Mouse (Mus musculus) kidney, postnatal 0 days (tissue): ENCODE measurements around the gene Hdc. TPM values are rescaled to one million over a fixed set of nuclear protein-coding genes. Genes with fewer than 3 reads are reported as not detected.

Source experiments
- ATAC-seq: fragments of 200-750 bp; cut with Nextera tagmentation; replicated peaks from 2 replicates; pipeline ENCODE4 v1.8.0; 2017; ENCODE audit warnings: low read depth, moderate number of reproducible peaks, moderate TSS enrichment, moderate library complexity; ENCODE audit not compliant: low FRiP score
- DNase-seq: peaks from one replicate; pipeline ENCODE4 v3.0.0-alpha.2; 2016; ENCODE audit warnings: low spot score
- H3K27ac ChIP-seq: fragments of 300-500 bp; sonication (generic); 2 replicates; pipeline ENCODE4 v1.5.1; 2014; ENCODE audit warnings: mild to moderate bottlenecking
- H3K27me3 ChIP-seq: fragments of 300-500 bp; sonication (generic); 2 replicates; pipeline ENCODE4 v1.6.1; 2014; ENCODE audit warnings: low read length, mixed read lengths; ENCODE audit not compliant: insufficient read depth
- H3K36me3 ChIP-seq: fragments of 300-500 bp; sonication (generic); 2 replicates; pipeline ENCODE4 v1.6.1; 2014; ENCODE audit warnings: low read length, mixed read lengths; ENCODE audit not compliant: insufficient read depth
- H3K4me1 ChIP-seq: fragments of 300-500 bp; sonication (generic); replicated peaks from 2 replicates; pipeline ENCODE4 v1.6.1; 2014; ENCODE audit warnings: antibody characterized with exemption, low read length, mixed read lengths; ENCODE audit not compliant: insufficient read depth
- H3K4me2 ChIP-seq: fragments of 300-500 bp; sonication (generic); 2 replicates; pipeline ENCODE4 v1.6.1; 2014; ENCODE audit warnings: mild to moderate bottlenecking, low read length, moderate library complexity, mixed read lengths
- H3K4me3 ChIP-seq: fragments of 300-500 bp; sonication (generic); replicated peaks from 2 replicates; pipeline ENCODE4 v1.5.1; 2014; ENCODE audit warnings: low read depth, low read length
- H3K9ac ChIP-seq: fragments of 300-500 bp; sonication (generic); 2 replicates; pipeline ENCODE4 v1.6.1; 2014; ENCODE audit warnings: low read depth, low read length
- H3K9me3 ChIP-seq: fragments of 300-500 bp; sonication (generic); replicated peaks from 2 replicates; pipeline ENCODE4 v1.6.1; 2016; ENCODE audit warnings: low read length, inconsistent platforms, mixed read lengths
- CTCF ChIP-seq: IDR thresholded peaks from 2 replicates; pipeline ENCODE4 v1.5.1; 2016; ENCODE audit warnings: antibody characterized with exemption, low read depth, mild to moderate bottlenecking, moderate library complexity
- WGBS: fragments of 180-500 bp; shearing (Covaris S2); extraction: QIAGEN DNeasy Blood & Tissue Kit; methylation state at CpG from one replicate; pipeline ENCODE4 v1.1.7; 2014; 5-methylcytosine and 5-hydroxymethylcytosine counted together
- polyA plus RNA-seq: library from polyadenylated mRNA; unstranded; fragments of >200 nt; fragmentation: Nextera tagmentation; extraction: Ambion mirVana; gene quantifications from 2 replicates; pipeline ENCODE4 v1.2.1, GENCODE M21; 2015

Gene Hdc
- polyA plus RNA-seq, 1 experiment from 2014 or later: 223 TPM

GRCm38 (mm10) chr2:126597279-126598241, 21.5 kb downstream of the Hdc start:
- TF ChIP-seq CTCF: no peak
- DNase-seq (no peak), ATAC-seq (no peak)
- no peaks in the 10 kb centered on the region for H3K9me3 ChIP-seq
- no peak overlapping the region for H3K4me3 ChIP-seq
- no peak overlapping the region for H3K9ac ChIP-seq
- H3K4me2 ChIP-seq: 0 out of 2 replicates have a peak overlapping the region, but pooled peaks have one; percentile 2
- 71% methylated on average over 20 of the region's 20 CpGs for WGBS
- H3K4me1 ChIP-seq: peaks cover 4% of the 10 kb centered on the region; the same call in 1 of the 2 replicates
- H3K36me3 ChIP-seq: no peaks in the 10 kb centered on the region
- H3K27me3 ChIP-seq: no peaks in the 10 kb centered on the region
- no peak overlapping the region for H3K27ac ChIP-seq

GRCm38 (mm10) chr2:126596347-126597072, 22.6 kb downstream of the Hdc start:
- H3K4me2 ChIP-seq: no peak overlapping the region
- H3K4me1 ChIP-seq: peaks cover 4% of the 10 kb centered on the region; the same call in 1 of the 2 replicates
- no peak for ATAC-seq
- DNase-seq: no peak
- no peaks in the 10 kb centered on the region for H3K36me3 ChIP-seq
- TF ChIP-seq CTCF: peak; percentile 30
- no peaks in the 10 kb centered on the region for H3K9me3 ChIP-seq
- 89% methylated on average over 7 of the region's 7 CpGs for WGBS
- H3K27ac ChIP-seq: no peak overlapping the region
- H3K4me3 ChIP-seq: no peak overlapping the region
- H3K9ac ChIP-seq: no peak overlapping the region
- H3K27me3 ChIP-seq: no peaks in the 10 kb centered on the region

- H3K4me2 ChIP-seq: peak overlapping the region; percentile 68
- H3K36me3 ChIP-seq: no peaks in the 10 kb centered on the region
- no peaks in the 10 kb centered on the region for H3K27me3 ChIP-seq
- ATAC-seq (no peak), DNase-seq (peak; percentile 83)
- 21% methylated on average over 26 of the region's 26 CpGs for WGBS
- peak; percentile 93 for TF ChIP-seq CTCF
- H3K4me3 ChIP-seq: peak overlapping the region; percentile 31
- H3K27ac ChIP-seq: no peak overlapping the region
- peak overlapping the region; percentile 49; the same call in 1 of the 2 replicates for H3K9ac ChIP-seq
- peaks cover 4% of the 10 kb centered on the region; the same call in 1 of the 2 replicates for H3K4me1 ChIP-seq
- no peaks in the 10 kb centered on the region for H3K9me3 ChIP-seq
Measured at GRCm38 (mm10) chr2:126593831-126594610, 25.1 kb downstream of the Hdc start.

DNA sequence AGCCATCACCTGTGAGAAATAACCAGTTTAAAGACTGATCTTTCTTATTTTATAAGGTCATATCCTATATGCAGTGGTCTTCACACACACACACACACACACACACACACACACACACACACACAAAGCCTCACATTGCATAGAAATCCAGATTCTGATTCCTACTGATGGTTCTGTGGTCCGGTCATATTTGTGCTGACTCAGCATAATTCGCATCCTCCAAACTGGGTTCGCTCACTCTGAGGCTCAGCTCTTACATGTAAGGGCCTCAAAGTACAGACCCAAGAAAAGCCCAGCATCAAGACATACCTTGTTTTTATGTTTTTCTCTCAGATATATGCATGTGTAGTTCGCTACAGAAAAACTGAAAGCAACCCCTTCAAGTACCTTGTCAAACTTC, 27.8 kb downstream of the Hdc start:
- Histone ChIP-seq H3K9ac (no peak overlapping the region), H3K27me3 (no peaks in the 10 kb centered on the region), H3K36me3 (no peaks in the 10 kb centered on the region), H3K9me3 (no peaks in the 10 kb centered on the region), H3K4me2 (no peak overlapping the region), H3K4me1 (no peaks in the 10 kb centered on the region; the same call in 1 of the 2 replicates), H3K27ac (no peak overlapping the region), H3K4me3 (no peak overlapping the region)
- DNase-seq (no peak), ATAC-seq (no peak)
- TF ChIP-seq CTCF: no peak
- WGBS: 89% methylated on average over 4 of the region's 4 CpGs

- Histone ChIP-seq H3K27me3 (no peaks in the 10 kb centered on the region), H3K4me2 (no peak overlapping the region), H3K4me3 (no peak overlapping the region), H3K9me3 (no peaks in the 10 kb centered on the region), H3K27ac (no peak overlapping the region), H3K9ac (no peak overlapping the region), H3K4me1 (no peaks in the 10 kb centered on the region), H3K36me3 (no peaks in the 10 kb centered on the region)
- ATAC-seq: no peak
- 70% methylated on average over 3 of the region's 3 CpGs for WGBS
- no peak for TF ChIP-seq CTCF
- DNase-seq: no peak
Measured at GRCm38 (mm10) chr2:126587468-126587867, 31.6 kb downstream of the Hdc start.
